Mouse (Mus musculus) heart, postnatal 0 days (tissue): ENCODE measurements around the gene Ino80b.

Experiments used
- CTCF ChIP-seq: IDR thresholded peaks from 2 replicates; pipeline ENCODE4 v1.5.1; 2016; ENCODE audit warnings: antibody characterized with exemption, control low read depth, low read depth
- EP300 ChIP-seq: IDR thresholded peaks from 2 replicates; pipeline ENCODE4 v1.6.1; 2016; ENCODE audit warnings: antibody characterized with exemption, low read depth

- no peak for TF ChIP-seq EP300
- no peak for TF ChIP-seq CTCF
Measured at GRCm38 (mm10) chr6:83172240-83172920, 47.1 kb upstream of the Ino80b start.
